Mouse (Mus musculus) limb, embryonic 15.5 days (tissue): Measurements from ENCODE around the gene Surf6. TPM values are rescaled to one million over a fixed set of nuclear protein-coding genes. Genes with fewer than 3 reads are reported as not detected.
"Not testable (repeated sequence)": the region's sequence is repeated elsewhere in the genome, so short reads cannot be mapped to it uniquely, and the experiment has no call there.

ENCODE experiments used
- ATAC-seq: fragments of 200-750 bp; cut with Nextera tagmentation; 2 replicates; pipeline ENCODE4 v1.8.0; 2017; ENCODE audit warnings: low read depth, moderate TSS enrichment; ENCODE audit not compliant: insufficient number of reproducible peaks, low FRiP score, low TSS enrichment
- H3K27ac ChIP-seq: fragments of 300-500 bp; sonication (generic); 2 replicates; pipeline ENCODE4 v1.5.1; 2015; ENCODE audit warnings: moderate library complexity, mild to moderate bottlenecking, inconsistent platforms
- H3K27me3 ChIP-seq: fragments of 300-500 bp; sonication (generic); 2 replicates; pipeline ENCODE4 v1.6.1; 2015; ENCODE audit warnings: inconsistent platforms
- H3K36me3 ChIP-seq: fragments of 300-500 bp; sonication (generic); 2 replicates; pipeline ENCODE4 v1.6.1; 2015; ENCODE audit warnings: inconsistent platforms
- H3K4me1 ChIP-seq: fragments of 300-500 bp; sonication (generic); 2 replicates; pipeline ENCODE4 v1.6.1; 2015; ENCODE audit warnings: inconsistent platforms
- H3K4me2 ChIP-seq: fragments of 300-500 bp; sonication (generic); 2 replicates; pipeline ENCODE4 v1.6.1; 2015; ENCODE audit warnings: mild to moderate bottlenecking, inconsistent platforms
- H3K4me3 ChIP-seq: fragments of 300-500 bp; sonication (generic); 2 replicates; pipeline ENCODE4 v1.5.1; 2015; ENCODE audit warnings: mild to moderate bottlenecking, inconsistent platforms
- H3K9ac ChIP-seq: fragments of 300-500 bp; sonication (generic); 2 replicates; pipeline ENCODE4 v1.6.1; 2015; ENCODE audit warnings: inconsistent platforms
- H3K9me3 ChIP-seq: fragments of 300-500 bp; sonication (generic); 2 replicates; pipeline ENCODE4 v1.6.1; 2016; ENCODE audit warnings: inconsistent platforms
- WGBS: fragments of 180-500 bp; shearing (Covaris S2); methylation state at CpG from one replicate; pipeline ENCODE4 v1.1.7; 2015; 5-methylcytosine and 5-hydroxymethylcytosine counted together
- polyA plus RNA-seq: library from polyadenylated mRNA; unstranded; fragments of >200 nt; fragmentation: Nextera tagmentation; extraction: Ambion mirVana; gene quantifications from 2 replicates; pipeline ENCODE4 v1.2.1, GENCODE M21; 2015

Surf6 gene
- polyA plus RNA-seq, 1 experiment from 2014 or later, result 26.2 TPM

DNA sequence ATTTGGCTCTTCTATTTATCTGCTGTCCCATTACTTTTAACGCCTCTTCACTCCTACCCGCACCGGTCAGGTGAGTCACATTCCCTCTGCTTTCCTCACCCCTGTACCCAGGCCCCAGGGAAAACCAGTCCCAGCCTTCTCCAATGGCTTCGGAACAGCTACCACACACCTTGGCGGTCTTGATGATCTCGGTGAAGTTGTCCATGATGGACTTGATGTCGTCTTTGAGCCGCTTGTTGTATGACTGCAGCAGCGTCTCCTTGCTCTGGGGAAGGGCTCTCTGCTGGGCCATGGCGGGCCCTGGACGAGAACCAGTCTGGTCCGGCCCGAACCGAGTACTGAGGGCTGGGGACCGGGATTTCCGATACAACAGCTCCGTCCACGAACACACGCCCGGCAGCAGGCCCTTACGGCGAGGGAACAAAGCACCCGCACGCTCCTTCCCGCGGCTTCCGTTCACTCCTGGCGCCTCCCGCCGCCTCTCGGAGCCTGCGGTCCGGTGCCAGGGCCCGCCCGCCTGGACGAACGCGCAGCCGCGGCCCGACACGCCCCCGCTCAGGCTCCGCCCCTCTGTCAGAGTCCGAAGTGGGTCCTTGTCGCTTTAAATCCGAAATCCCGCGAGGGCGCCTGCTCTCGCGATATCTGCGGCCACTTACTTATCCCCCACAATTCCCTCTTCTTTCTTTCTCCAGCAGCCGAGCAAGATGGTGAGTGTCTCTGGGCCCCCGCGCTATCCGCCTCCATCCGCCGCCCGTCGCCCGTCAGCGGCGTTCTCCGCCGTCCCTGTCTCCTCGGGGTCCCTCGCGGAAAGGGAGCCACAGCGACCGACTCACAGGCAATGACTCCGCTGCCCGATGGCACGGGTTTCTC is 7.7 kb upstream of the Surf6 start, which contains the start of the genes Med22 and Rpl7a:
Med22 (minus strand) TSS at position 554 of the 870 bp plus-strand sequence.
Rpl7a (plus strand) TSS at position 641 of the 870 bp plus-strand sequence.
- Histone ChIP-seq H3K4me3 (peak within 1 kb of the TSS; percentile 77), H3K9me3 (no peaks in the 10 kb centered on the region), H3K4me1 (peaks cover 35% of the 10 kb centered on the region), H3K27me3 (no peaks in the 10 kb centered on the region), H3K27ac (peak within 1 kb of the TSS; percentile 95), H3K36me3 (peaks cover 67% of the 10 kb centered on the region), H3K9ac (peak within 1 kb of the TSS; percentile 91), H3K4me2 (peak within 1 kb of the TSS; percentile 82)
- ATAC-seq, result peak; percentile 93
- WGBS, result under 1% methylated on average over 71 of the region's 74 CpGs

DNA sequence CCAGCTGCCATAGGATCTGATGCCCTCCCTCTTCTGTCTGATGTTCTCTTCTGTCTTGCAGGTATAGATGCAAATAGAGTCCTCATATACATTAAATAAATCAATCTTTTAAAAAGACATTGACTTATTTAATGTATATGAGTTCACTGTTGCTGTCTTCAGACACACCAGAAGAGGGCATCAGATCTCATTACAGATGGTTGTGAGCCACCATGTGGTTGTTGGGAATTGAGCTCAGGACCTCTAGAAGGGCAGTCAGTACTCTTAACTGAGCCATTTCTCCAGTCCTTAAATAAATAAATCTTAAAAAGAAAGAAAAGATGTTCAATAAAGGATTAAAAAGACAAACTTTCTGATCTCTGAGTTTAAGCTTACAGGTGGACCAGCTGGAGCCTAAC is 6.7 kb upstream of the Surf6 start:
- Histone ChIP-seq H3K9me3 (no peaks in the 10 kb centered on the region), H3K36me3 (peaks cover 69% of the 10 kb centered on the region), H3K4me3 (peak overlapping the region; percentile 77), H3K27me3 (no peaks in the 10 kb centered on the region), H3K4me1 (peaks cover 27% of the 10 kb centered on the region), H3K4me2 (peak overlapping the region; percentile 50), H3K9ac (peak overlapping the region; percentile 55), H3K27ac (peak overlapping the region; percentile 95; the same call in 1 of the 2 replicates)
- ATAC-seq, result no peak

- ATAC-seq, result no peak
- Histone ChIP-seq H3K9me3 (no peaks in the 10 kb centered on the region), H3K4me1 (peaks cover 29% of the 10 kb centered on the region), H3K9ac (peak overlapping the region; percentile 55; the same call in 1 of the 2 replicates), H3K4me3 (peak overlapping the region; percentile 77), H3K27me3 (no peaks in the 10 kb centered on the region), H3K4me2 (peak overlapping the region; percentile 50), H3K27ac (no peak overlapping the region), H3K36me3 (peaks cover 67% of the 10 kb centered on the region)
- whole genome bisulfite sequencing, result 84% methylated on average over 18 of the region's 18 CpGs
These were observed 6.2 kb upstream of the Surf6 start for GRCm38 (mm10) chr2:26908710-26909386.

GRCm38 (mm10) chr2:26907109-26907508 is 4.4 kb upstream of the Surf6 start:
- H3K27me3 ChIP-seq, result no peaks in the 10 kb centered on the region
- no peaks in the 10 kb centered on the region for H3K9me3 ChIP-seq
- H3K4me2 ChIP-seq, result no peak overlapping the region
- 62% methylated on average over 4 of the region's 4 CpGs for WGBS
- H3K4me3 ChIP-seq, result no peak overlapping the region
- no peak overlapping the region for H3K9ac ChIP-seq
- peaks cover 49% of the 10 kb centered on the region for H3K36me3 ChIP-seq
- peaks cover 34% of the 10 kb centered on the region for H3K4me1 ChIP-seq
- ATAC-seq, result no peak
- H3K27ac ChIP-seq, result no peak overlapping the region

- 88% methylated on average over 3 of the region's 3 CpGs for WGBS
These were observed 3.8 kb upstream of the Surf6 start for GRCm38 (mm10) chr2:26906431-26906830.

GRCm38 (mm10) chr2:26905936-26906335 is 3.3 kb upstream of the Surf6 start:
- H3K4me1 ChIP-seq, result peaks cover 36% of the 10 kb centered on the region
- no peak overlapping the region for H3K4me3 ChIP-seq
- ATAC-seq, result no peak
- H3K27ac ChIP-seq, result no peak overlapping the region
- H3K4me2 ChIP-seq, result no peak overlapping the region
- H3K9me3 ChIP-seq, result no peaks in the 10 kb centered on the region
- no peak overlapping the region for H3K9ac ChIP-seq
- H3K27me3 ChIP-seq, result no peaks in the 10 kb centered on the region
- WGBS, result 90% methylated on average over 2 of the region's 2 CpGs
- H3K36me3 ChIP-seq, result peaks cover 40% of the 10 kb centered on the region

More at GRCm38 (mm10) chr2:26906431-26906830, 3.8 kb upstream of the Surf6 start:
- Histone ChIP-seq H3K36me3 (peaks cover 43% of the 10 kb centered on the region), H3K4me2 (no peak overlapping the region), H3K27ac (no peak overlapping the region), H3K9ac (no peak overlapping the region), H3K4me1 (peaks cover 34% of the 10 kb centered on the region), H3K4me3 (no peak overlapping the region), H3K9me3 (no peaks in the 10 kb centered on the region), H3K27me3 (no peaks in the 10 kb centered on the region)
- no peak for ATAC-seq

- peak overlapping the region; percentile 64 for H3K4me2 ChIP-seq
- no peaks in the 10 kb centered on the region for H3K27me3 ChIP-seq
- peaks cover 59% of the 10 kb centered on the region for H3K36me3 ChIP-seq
- no peak; the same call in 1 of the 2 replicates for ATAC-seq
- peak overlapping the region; percentile 91 for H3K27ac ChIP-seq
- peak overlapping the region; percentile 74 for H3K9ac ChIP-seq
- H3K9me3 ChIP-seq, result no peaks in the 10 kb centered on the region
- H3K4me3 ChIP-seq, result peak overlapping the region; percentile 82
- WGBS, result 10% methylated on average over 7 of the region's 7 CpGs
- H3K4me1 ChIP-seq, result peaks cover 24% of the 10 kb centered on the region
These were observed 632 bp upstream of the Surf6 start for GRCm38 (mm10) chr2:26903311-26903710.

DNA sequence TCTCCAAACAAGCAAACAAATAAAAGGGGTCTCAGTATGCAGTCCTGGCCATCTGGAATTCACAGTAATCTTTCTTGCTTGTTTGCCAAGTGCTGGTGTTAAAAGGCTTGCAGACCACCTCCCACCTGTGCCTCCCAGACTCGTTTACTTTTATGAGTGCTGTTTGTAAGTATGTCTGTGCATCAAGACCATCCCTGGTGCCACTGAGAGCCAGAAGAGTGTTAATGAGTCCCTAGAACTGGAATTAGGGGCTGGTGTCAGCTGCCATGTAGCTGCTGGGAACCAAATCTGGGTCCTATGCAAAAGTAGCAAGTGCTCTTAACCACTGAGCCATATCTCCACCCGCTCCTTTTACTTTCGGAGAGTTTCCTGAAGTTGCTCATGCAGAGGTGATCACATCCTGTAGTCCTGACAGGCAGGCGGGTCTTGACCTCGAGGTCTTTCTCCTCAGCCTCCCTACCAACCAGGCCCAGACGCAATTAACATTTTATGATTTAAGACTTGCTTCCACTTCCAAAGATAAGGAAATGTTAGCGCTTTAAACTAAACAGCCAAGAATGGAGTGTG is 762 bp downstream of the Surf6 start:
- Histone ChIP-seq H3K4me2 (peak overlapping the region; percentile 64), H3K9me3 (no peaks in the 10 kb centered on the region), H3K4me1 (peaks cover 23% of the 10 kb centered on the region), H3K9ac (peak overlapping the region; percentile 74), H3K27me3 (no peaks in the 10 kb centered on the region), H3K4me3 (peak overlapping the region; percentile 82), H3K36me3 (peaks cover 59% of the 10 kb centered on the region), H3K27ac (peak overlapping the region; percentile 91; the same call in 1 of the 2 replicates)
- ATAC-seq, result no peak
- WGBS, result 2% methylated on average over 7 of the region's 7 CpGs

DNA sequence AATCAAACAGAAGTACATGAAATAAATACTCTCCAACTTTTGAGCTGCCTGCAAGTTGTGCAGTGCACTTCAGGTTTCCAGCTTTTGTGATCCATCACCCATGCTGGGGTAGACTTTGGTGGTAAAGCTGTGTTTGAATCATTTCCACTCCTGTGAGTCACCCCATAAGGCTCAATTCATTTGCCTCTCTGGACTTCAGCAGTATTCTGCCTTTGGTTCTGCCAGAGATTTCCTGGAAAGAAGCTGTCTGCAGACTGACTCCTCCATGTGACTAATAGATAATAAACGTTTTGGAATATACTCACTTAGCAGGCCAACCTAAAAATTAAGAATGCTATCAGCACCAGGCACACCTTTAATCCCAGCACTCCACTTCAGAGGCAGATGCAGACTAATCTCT is 1.9 kb downstream of the Surf6 start:
- Histone ChIP-seq H3K9ac (no peak overlapping the region), H3K4me3 (no peak overlapping the region), H3K4me2 (no peak overlapping the region), H3K27me3 (no peaks in the 10 kb centered on the region), H3K27ac (no peak overlapping the region), H3K9me3 (no peaks in the 10 kb centered on the region), H3K36me3 (peaks cover 59% of the 10 kb centered on the region), H3K4me1 (peaks cover 23% of the 10 kb centered on the region)
- 78% methylated on average over 1 of the region's 1 CpGs for WGBS
- ATAC-seq, result no peak

GRCm38 (mm10) chr2:26895898-26896297 is 6.8 kb downstream of the Surf6 start:
- Histone ChIP-seq H3K9ac (no peak overlapping the region), H3K27me3 (no peaks in the 10 kb centered on the region), H3K4me2 (no peak overlapping the region), H3K4me3 (no peak overlapping the region), H3K27ac (no peak overlapping the region), H3K36me3 (peaks cover 84% of the 10 kb centered on the region), H3K4me1 (no peaks in the 10 kb centered on the region), H3K9me3 (no peaks in the 10 kb centered on the region)
- no peak for ATAC-seq
- 88% methylated on average over 4 of the region's 4 CpGs for WGBS

DNA sequence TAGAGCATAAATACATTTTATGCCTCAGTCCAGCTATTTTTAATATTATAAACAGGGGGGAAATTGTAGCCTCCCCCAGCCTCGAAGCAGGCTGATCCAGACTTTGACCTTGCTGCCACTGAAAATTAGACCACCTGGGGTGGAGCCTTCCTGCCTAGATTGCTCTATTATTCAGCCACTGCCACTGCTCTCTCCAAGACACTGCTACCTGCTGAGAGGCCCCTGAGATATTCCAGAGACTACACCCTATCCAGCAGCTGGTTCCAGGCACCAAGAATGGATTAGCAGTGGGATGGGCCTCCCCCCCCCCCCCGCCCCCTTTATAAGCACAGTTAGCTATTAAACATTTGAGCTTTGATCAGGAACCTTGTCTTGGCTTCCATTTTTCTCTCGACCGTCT is 16.5 kb downstream of the Surf6 start:
- H3K4me2 ChIP-seq, ATAC-seq, H3K4me3 ChIP-seq, H3K27ac ChIP-seq, H3K9ac ChIP-seq, H3K4me1 ChIP-seq, H3K27me3 ChIP-seq, H3K9me3 ChIP-seq: not testable (repeated sequence)
- H3K36me3 ChIP-seq, result peaks cover 28% of the 10 kb centered on the region
- WGBS, result 59% methylated on average over 4 of the region's 4 CpGs

DNA sequence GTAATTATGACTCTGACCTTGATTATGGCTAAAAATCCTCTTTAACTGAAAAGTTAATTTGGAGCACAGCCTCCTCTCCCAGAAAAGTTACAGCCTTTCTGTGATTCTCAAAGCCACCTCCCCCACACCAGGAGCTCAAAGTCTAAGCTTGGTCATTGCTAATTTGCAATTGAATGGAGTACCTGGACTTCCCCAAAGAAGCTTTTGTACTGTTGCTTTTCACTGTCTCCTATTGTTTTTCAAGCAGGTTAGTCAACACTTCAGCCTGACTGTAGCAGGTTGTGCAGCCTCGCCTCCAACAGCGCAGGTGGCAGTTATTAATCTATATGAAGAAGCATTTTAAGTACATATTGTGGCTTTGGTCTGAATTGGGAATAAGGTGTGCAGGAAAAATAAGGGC is 17.1 kb downstream of the Surf6 start:
- peaks cover 22% of the 10 kb centered on the region for H3K36me3 ChIP-seq
- H3K4me1 ChIP-seq, H3K9me3 ChIP-seq, H3K27ac ChIP-seq, H3K9ac ChIP-seq, ATAC-seq, H3K4me2 ChIP-seq, H3K27me3 ChIP-seq, H3K4me3 ChIP-seq: not testable (repeated sequence)
- WGBS, result 93% methylated on average over 2 of the region's 2 CpGs
